Mouse (Mus musculus) hematopoietic stem cell, adult 5-6 weeks (primary cell): ENCODE results near the gene Gm26938. TPM values are rescaled to one million over a fixed set of nuclear protein-coding genes. Genes with fewer than 3 reads are reported as not detected.

Experiments
- ATAC-seq, 2 experiments: fragments of 125-278 bp in 1 of 2; replicated peaks in 1 of 2; 2 replicates each; pipeline ENCODE4 v1.8.0; 2016 to 2017; ENCODE audit warnings: inconsistent platforms in 2 of 2, mild to moderate bottlenecking in 2 of 2, moderate number of reproducible peaks in 2 of 2, low read depth in 1 of 2, moderate TSS enrichment in 1 of 2; ENCODE audit not compliant: low FRiP score in 2 of 2, poor library complexity in 2 of 2, severe bottlenecking in 2 of 2, insufficient read depth in 1 of 2, low TSS enrichment in 1 of 2
- total RNA-seq: library from RNA; stranded (forward); fragments of 172-1452, 232-1000 nt; gene quantifications from 2 replicates; pipeline ENCODE4 v1.2.3, GENCODE M21; 2017

The Gm26938 gene
- total RNA-seq, 1 experiment from 2014 or later = not detected

- ATAC-seq = no peak
Measured at GRCm38 (mm10) chr5:139819538-139820181, 6.5 kb downstream of the Gm26938 start, which contains the start of gene Tmem184a. TSS of gene Tmem184a (minus strand) at chr5:139819917.

GRCm38 (mm10) chr5:139818801-139819200 is 7.4 kb downstream of the Gm26938 start:
- ATAC-seq = peak; percentile 34 to 63; a peak in 2 of 4 replicates

- no peak for ATAC-seq
Measured at GRCm38 (mm10) chr5:139818056-139818455, 8.2 kb downstream of the Gm26938 start.

- ATAC-seq = peak in 1 of 2 experiments; percentile 34; a peak in 1 of 4 replicates
Measured at GRCm38 (mm10) chr5:139817292-139817691, 8.9 kb downstream of the Gm26938 start.

GRCm38 (mm10) chr5:139816445-139816844 is 9.8 kb downstream of the Gm26938 start:
- ATAC-seq = no peak

GRCm38 (mm10) chr5:139815964-139816363 is 10.2 kb downstream of the Gm26938 start:
- ATAC-seq = no peak

GRCm38 (mm10) chr5:139813963-139814381 is 12.2 kb downstream of the Gm26938 start:
- ATAC-seq = no peak

- no peak for ATAC-seq
Measured at GRCm38 (mm10) chr5:139813126-139813490, 13.1 kb downstream of the Gm26938 start.

- no peak for ATAC-seq
Measured at GRCm38 (mm10) chr5:139812398-139813125, 13.6 kb downstream of the Gm26938 start.

GRCm38 (mm10) chr5:139811677-139812397 is 14.4 kb downstream of the Gm26938 start:
- ATAC-seq = no peak

GRCm38 (mm10) chr5:139809397-139809796 is 16.8 kb downstream of the Gm26938 start:
- ATAC-seq = no peak

GRCm38 (mm10) chr5:139805924-139806323 is 20.3 kb downstream of the Gm26938 start:
- no peak for ATAC-seq

GRCm38 (mm10) chr5:139804573-139805111 is 21.6 kb downstream of the Gm26938 start:
- peak in 1 of 2 experiments; percentile 2; a peak in 1 of 4 replicates for ATAC-seq

GRCm38 (mm10) chr5:139804107-139804551 is 22.1 kb downstream of the Gm26938 start:
- peak; percentile 50 to 63 for ATAC-seq

- ATAC-seq = peak; percentile 24 to 45
Measured at GRCm38 (mm10) chr5:139803601-139804102, 22.6 kb downstream of the Gm26938 start.

GRCm38 (mm10) chr5:139803165-139803564 is 23.0 kb downstream of the Gm26938 start:
- ATAC-seq = no peak

GRCm38 (mm10) chr5:139801880-139802279 is 24.3 kb downstream of the Gm26938 start:
- ATAC-seq = no peak
